Mouse (Mus musculus) heart, embryonic 11.5 days (tissue): Measurements from ENCODE around the gene Emx1. TPM values are rescaled to one million over a fixed set of nuclear protein-coding genes. Genes with fewer than 3 reads are reported as not detected.

Source experiments
- ATAC-seq: fragments of 200-750 bp; cut with Nextera tagmentation; replicated peaks from 2 replicates; pipeline ENCODE4 v1.8.0; 2017; ENCODE audit warnings: moderate library complexity; ENCODE audit not compliant: insufficient number of reproducible peaks, low FRiP score, low TSS enrichment
- H3K27ac ChIP-seq: fragments of 300-500 bp; sonication (generic); 2 replicates; pipeline ENCODE4 v1.5.1; 2014; ENCODE audit warnings: mild to moderate bottlenecking, low read depth, low read length
- H3K27me3 ChIP-seq: fragments of 300-500 bp; sonication (generic); 2 replicates; pipeline ENCODE4 v1.6.1; 2014; ENCODE audit warnings: mild to moderate bottlenecking, low read length, mixed read lengths; ENCODE audit not compliant: control insufficient read depth, insufficient read depth
- H3K36me3 ChIP-seq: fragments of 300-500 bp; sonication (generic); 2 replicates; pipeline ENCODE4 v1.6.1; 2014; ENCODE audit warnings: mild to moderate bottlenecking, low read length, moderate library complexity, mixed read lengths; ENCODE audit not compliant: control insufficient read depth, insufficient read depth
- H3K4me1 ChIP-seq: fragments of 300-500 bp; sonication (generic); 2 replicates; pipeline ENCODE4 v1.6.1; 2014; ENCODE audit warnings: low read length; ENCODE audit not compliant: control insufficient read depth, insufficient read depth
- H3K4me2 ChIP-seq: fragments of 300-500 bp; sonication (generic); 2 replicates; pipeline ENCODE4 v1.6.1; 2014; ENCODE audit warnings: mild to moderate bottlenecking, moderate library complexity
- H3K4me3 ChIP-seq: fragments of 300-500 bp; sonication (generic); 2 replicates; pipeline ENCODE4 v1.5.1; 2014; ENCODE audit warnings: low read depth, low read length
- H3K9ac ChIP-seq: fragments of 300-500 bp; sonication (generic); 2 replicates; pipeline ENCODE4 v1.6.1; 2014; ENCODE audit warnings: mild to moderate bottlenecking, low read depth, low read length, moderate library complexity
- H3K9me3 ChIP-seq: fragments of 300-500 bp; sonication (generic); replicated peaks from 2 replicates; pipeline ENCODE4 v1.6.1; 2016; ENCODE audit warnings: low read length; ENCODE audit not compliant: control insufficient read depth
- WGBS: fragments of 180-500 bp; shearing (Covaris S2); extraction: QIAGEN DNeasy Blood & Tissue Kit; methylation state at CpG from one replicate; pipeline ENCODE4 v1.1.7; 2014; ENCODE audit not compliant: insufficient replicate concordance; 5-methylcytosine and 5-hydroxymethylcytosine counted together
- polyA plus RNA-seq: library from polyadenylated mRNA; unstranded; fragments of >200 nt; fragmentation: Nextera tagmentation; extraction: Ambion mirVana; gene quantifications from 2 replicates; pipeline ENCODE4 v1.2.1, GENCODE M21; 2014

The Emx1 gene
- polyA plus RNA-seq, 1 experiment from 2014 or later: not detected

DNA sequence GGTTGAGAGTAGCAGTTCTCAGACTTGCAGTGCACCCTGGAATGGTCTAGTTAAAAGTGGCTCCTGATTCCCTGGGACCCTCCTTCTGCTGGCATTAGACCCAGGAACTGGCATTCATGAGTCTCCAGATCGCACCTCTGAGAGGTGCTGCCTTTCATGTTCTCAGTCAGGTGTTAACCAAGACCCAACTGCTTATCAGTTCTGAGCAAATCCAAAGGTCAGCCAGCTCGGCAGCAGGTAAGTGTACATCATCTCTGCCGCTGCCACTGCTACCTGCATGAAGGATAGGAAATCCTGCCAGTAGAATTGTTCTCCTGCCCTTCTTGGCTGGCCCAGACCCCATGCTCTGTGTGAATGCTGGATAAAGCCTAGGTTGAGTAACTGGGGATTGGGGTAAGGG, 43.5 kb downstream of the Emx1 start:
- 49% methylated on average over 3 of the region's 3 CpGs for WGBS
- no peak overlapping the region for H3K9ac ChIP-seq
- H3K4me2 ChIP-seq: no peak overlapping the region
- no peak overlapping the region for H3K27ac ChIP-seq
- H3K27me3 ChIP-seq: peaks cover 2% of the 10 kb centered on the region; the same call in 1 of the 2 replicates
- peaks cover 4% of the 10 kb centered on the region for H3K4me1 ChIP-seq
- no peak overlapping the region for H3K4me3 ChIP-seq
- ATAC-seq: no peak
- H3K36me3 ChIP-seq: no peaks in the 10 kb centered on the region
- H3K9me3 ChIP-seq: no peaks in the 10 kb centered on the region

DNA sequence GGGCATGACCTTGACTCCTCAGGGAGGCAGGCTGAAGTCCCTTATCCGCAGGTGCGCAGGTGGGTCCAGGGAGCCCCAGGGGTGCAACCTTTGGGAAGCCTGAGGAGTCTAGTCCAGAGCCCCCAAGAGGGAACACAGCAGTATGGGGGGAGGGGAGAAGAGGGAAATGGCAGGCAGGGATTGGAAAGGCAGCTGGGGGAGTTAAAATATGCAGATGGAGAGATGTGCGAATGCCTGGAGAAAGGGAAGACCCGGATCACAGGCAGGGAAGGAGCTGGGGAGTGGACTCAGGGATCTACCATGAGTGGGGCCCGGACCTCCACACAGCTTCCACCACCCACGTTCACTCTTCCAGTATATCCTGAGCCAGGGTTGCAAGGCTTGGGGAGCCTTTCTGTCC, 44.2 kb downstream of the Emx1 start:
- Histone ChIP-seq H3K27ac (no peak overlapping the region), H3K4me1 (peaks cover 5% of the 10 kb centered on the region), H3K4me3 (no peak overlapping the region), H3K4me2 (no peak overlapping the region), H3K9me3 (no peaks in the 10 kb centered on the region), H3K9ac (no peak overlapping the region), H3K36me3 (no peaks in the 10 kb centered on the region), H3K27me3 (peaks cover 2% of the 10 kb centered on the region; the same call in 1 of the 2 replicates)
- ATAC-seq: no peak
- WGBS: 34% methylated on average over 6 of the region's 6 CpGs

DNA sequence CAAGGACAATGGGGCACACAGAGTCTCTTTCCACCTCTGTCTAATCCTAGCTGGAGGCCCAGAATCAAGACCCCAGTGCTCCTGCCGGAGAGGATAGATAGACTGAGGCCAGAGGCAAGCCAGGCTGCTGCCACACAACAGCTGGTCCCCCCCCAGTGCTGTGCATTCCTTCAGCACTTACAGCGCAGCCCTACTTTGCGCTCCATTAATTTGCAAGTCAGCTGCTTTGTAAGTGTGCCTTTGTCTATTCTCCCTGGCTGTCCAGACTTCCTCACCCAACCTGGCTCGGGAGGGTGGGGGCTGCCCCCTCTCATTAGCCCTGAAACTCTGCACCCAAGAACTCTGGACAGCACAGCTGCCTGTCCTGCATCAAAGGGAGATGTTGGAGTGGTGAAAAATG, 44.8 kb downstream of the Emx1 start:
- Histone ChIP-seq H3K4me1 (peaks cover 5% of the 10 kb centered on the region), H3K9me3 (no peaks in the 10 kb centered on the region), H3K36me3 (no peaks in the 10 kb centered on the region), H3K27me3 (peaks cover 2% of the 10 kb centered on the region; the same call in 1 of the 2 replicates), H3K9ac (no peak overlapping the region), H3K27ac (no peak overlapping the region), H3K4me2 (no peak overlapping the region), H3K4me3 (no peak overlapping the region)
- ATAC-seq: no peak
- WGBS: 48% methylated on average over 4 of the region's 4 CpGs

DNA sequence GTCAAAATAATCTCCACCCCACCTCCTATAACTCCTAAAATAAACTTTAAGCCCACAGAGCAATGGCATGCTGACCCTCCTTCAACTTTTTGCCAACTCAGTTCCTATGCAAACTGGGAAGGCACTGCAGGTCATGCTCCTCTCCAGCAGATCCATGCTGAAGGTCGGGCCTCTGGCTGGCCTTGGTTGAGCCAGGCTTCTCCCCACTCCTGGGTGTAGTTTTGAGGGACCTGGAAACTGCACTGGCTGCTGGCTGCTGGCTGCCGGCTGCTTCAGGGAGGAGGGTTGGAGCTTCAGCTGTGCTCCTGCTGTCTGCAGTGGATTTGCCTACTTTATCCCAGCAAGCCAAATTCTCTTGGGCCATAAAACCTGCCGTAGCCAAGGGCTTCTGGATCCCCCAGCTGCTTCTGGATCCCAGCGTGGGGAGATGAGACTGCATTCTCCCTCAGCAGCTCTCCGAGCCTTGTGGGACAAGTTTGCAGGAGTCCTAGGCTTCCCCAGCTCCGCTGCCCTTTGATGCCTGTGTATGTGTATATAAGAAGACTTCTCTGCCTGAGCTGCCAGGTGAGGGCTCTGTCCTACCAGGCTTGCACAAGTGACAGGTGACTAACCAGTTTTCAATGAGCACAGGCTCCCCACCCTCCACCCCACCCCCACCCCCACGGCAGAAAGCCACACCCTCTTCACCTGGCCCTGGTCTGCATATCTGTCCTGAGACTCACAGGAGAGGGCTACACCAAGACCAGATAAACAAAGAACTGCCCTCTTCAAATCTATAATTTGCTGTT, 45.8 kb downstream of the Emx1 start:
- no peak for ATAC-seq
- Histone ChIP-seq H3K36me3 (no peaks in the 10 kb centered on the region), H3K4me1 (peaks cover 5% of the 10 kb centered on the region), H3K27me3 (peaks cover 2% of the 10 kb centered on the region; the same call in 1 of the 2 replicates), H3K27ac (no peak overlapping the region), H3K9me3 (no peaks in the 10 kb centered on the region), H3K4me3 (no peak overlapping the region), H3K4me2 (no peak overlapping the region), H3K9ac (no peak overlapping the region)
- WGBS: 48% methylated on average over 7 of the region's 7 CpGs

DNA sequence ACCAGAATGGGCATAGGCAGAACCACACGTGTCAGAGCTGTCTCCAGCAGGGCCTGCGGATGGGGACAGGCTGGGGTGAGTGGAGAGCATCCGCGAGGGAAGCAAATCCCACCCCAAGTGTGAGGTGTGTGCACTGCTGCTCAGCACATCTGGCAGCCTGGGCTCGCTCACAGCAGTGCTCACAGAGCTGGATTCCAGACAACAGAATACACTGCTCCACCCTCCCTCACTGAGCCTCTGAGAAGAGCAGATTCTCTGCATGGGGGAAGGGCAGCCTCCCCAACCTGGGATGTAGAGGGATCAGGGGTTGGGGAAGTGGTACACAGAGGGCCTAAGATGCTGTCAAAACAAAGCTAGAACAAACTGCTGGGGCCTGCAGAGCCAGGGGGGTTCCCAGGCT, 47.6 kb downstream of the Emx1 start:
- no peaks in the 10 kb centered on the region for H3K9me3 ChIP-seq
- ATAC-seq: no peak
- H3K9ac ChIP-seq: no peak overlapping the region
- 38% methylated on average over 5 of the region's 5 CpGs for WGBS
- peaks cover 5% of the 10 kb centered on the region for H3K4me1 ChIP-seq
- no peak overlapping the region for H3K4me3 ChIP-seq
- no peaks in the 10 kb centered on the region for H3K36me3 ChIP-seq
- H3K27me3 ChIP-seq: peaks cover 2% of the 10 kb centered on the region; the same call in 1 of the 2 replicates
- H3K27ac ChIP-seq: no peak overlapping the region
- H3K4me2 ChIP-seq: no peak overlapping the region

DNA sequence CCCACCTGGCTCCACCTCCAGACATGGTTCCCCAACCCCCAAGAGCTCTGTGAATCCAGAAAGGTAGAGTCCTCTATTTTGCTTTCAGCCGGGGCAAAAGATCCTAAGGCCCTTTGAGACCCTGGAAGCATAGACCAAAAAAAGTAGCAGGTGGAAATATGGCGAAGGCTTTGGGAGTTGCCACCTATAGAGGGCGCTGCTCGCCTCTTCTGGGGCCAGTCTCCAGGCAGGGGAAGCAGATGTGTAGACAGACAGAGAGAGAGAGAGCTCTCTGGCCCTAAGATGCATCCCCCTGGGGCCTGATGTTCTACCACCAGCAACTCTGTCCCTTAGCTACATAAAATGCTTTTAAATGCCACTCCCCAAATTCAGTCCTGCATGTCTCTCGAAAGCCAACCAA, 49.8 kb downstream of the Emx1 start:
- no peak for ATAC-seq
- 41% methylated on average over 5 of the region's 5 CpGs for WGBS

DNA sequence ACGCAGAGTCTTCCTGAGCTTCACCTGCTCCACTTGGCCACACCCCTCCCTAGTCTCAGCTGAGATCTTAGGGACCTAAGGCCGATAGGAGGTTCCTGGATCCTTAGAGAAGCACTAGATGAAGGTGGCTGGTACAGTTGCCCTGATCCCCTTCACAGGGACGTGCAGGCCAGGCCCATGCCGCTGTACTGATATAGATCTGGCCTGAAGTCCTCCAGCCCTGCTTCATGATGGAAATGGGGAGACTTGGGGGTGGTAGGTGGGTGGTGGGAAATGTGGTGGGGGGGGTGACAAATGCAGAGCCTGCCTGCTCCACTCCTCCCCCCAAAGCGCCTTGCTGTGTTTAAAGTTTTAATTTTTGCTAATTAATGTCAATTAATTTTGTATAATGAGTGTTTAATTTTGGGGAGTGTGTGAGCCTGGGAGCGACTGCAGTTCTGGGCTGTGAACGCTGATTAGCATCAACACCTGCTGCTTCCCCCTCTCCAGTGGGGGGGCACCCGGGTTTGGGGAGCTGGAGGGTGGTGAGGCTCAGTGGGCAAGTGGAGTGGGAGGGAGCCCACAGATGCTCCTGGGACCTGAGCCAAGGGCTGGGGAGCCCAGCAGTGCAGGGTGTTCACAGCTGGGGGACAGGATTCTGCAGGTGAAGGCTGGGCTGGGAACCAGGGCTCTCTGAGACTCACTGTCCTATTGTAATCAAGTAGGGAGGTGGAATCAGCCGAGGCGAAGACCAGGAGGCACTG, 50.5 kb downstream of the Emx1 start:
- Histone ChIP-seq H3K4me1 (peaks cover 5% of the 10 kb centered on the region), H3K9me3 (no peaks in the 10 kb centered on the region), H3K4me2 (no peak overlapping the region), H3K27me3 (no peaks in the 10 kb centered on the region), H3K36me3 (no peaks in the 10 kb centered on the region), H3K4me3 (no peak overlapping the region), H3K9ac (no peak overlapping the region), H3K27ac (no peak overlapping the region)
- no peak for ATAC-seq
- 60% methylated on average over 10 of the region's 10 CpGs for whole genome bisulfite sequencing

More for the DNA sequence above, 49.8 kb downstream of the Emx1 start:
- Histone ChIP-seq H3K4me3 (no peak overlapping the region), H3K9ac (no peak overlapping the region), H3K4me2 (no peak overlapping the region), H3K36me3 (no peaks in the 10 kb centered on the region), H3K9me3 (no peaks in the 10 kb centered on the region), H3K27me3 (no peaks in the 10 kb centered on the region), H3K27ac (no peak overlapping the region), H3K4me1 (peaks cover 5% of the 10 kb centered on the region)

DNA sequence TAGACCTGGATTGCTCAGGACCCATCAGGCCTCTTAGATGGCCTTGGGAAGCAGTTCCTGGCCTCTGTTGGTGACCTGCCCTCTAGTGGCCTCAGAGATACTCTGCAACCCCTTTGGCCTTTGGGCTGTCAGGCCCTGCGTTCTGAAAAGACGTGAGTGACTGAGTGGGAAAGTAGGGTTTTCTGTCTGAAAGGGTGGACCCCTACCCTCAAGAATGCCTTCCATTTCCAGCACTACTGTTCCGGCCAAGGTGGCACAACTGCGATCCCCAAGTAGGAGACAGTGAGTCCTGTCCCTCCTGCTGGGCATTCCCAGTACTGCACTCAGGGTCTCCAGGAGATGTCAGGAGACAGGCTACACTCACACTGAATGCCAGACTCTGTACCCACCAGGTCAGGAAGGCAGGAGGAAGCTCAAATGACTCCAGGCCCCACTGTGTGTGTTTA, 51.8 kb downstream of the Emx1 start:
- H3K4me1 ChIP-seq: peaks cover 5% of the 10 kb centered on the region
- H3K4me2 ChIP-seq: 0 out of 2 replicates have a peak overlapping the region, but pooled peaks have one; percentile 5
- no peak overlapping the region for H3K4me3 ChIP-seq
- WGBS: 12% methylated on average over 4 of the region's 4 CpGs
- no peaks in the 10 kb centered on the region for H3K27me3 ChIP-seq
- H3K9me3 ChIP-seq: no peaks in the 10 kb centered on the region
- no peak overlapping the region for H3K27ac ChIP-seq
- H3K9ac ChIP-seq: no peak overlapping the region
- H3K36me3 ChIP-seq: no peaks in the 10 kb centered on the region
- no peak; the same call in 1 of the 2 replicates for ATAC-seq
